Mouse (Mus musculus) liver, embryonic 12.5 days (tissue): ENCODE results near the gene Arpc4. TPM values are rescaled to one million over a fixed set of nuclear protein-coding genes. Genes with fewer than 3 reads are reported as not detected.

Experiments
- ATAC-seq: fragments of 200-750 bp; cut with Nextera tagmentation; 2 replicates; pipeline ENCODE4 v1.8.0; 2017; ENCODE audit warnings: moderate number of reproducible peaks, mild to moderate bottlenecking, moderate library complexity
- H3K27ac ChIP-seq: fragments of 300-500 bp; sonication (generic); 2 replicates; pipeline ENCODE4 v1.5.1; 2016; ENCODE audit warnings: mild to moderate bottlenecking
- H3K27me3 ChIP-seq: fragments of 300-500 bp; sonication (generic); replicated peaks from 2 replicates; pipeline ENCODE4 v1.6.1; 2016; ENCODE audit warnings: mild to moderate bottlenecking, moderate library complexity
- H3K36me3 ChIP-seq: fragments of 300-500 bp; sonication (generic); 2 replicates; pipeline ENCODE4 v1.6.1; 2016; ENCODE audit warnings: mild to moderate bottlenecking, moderate library complexity
- H3K4me1 ChIP-seq: fragments of 300-500 bp; sonication (generic); 2 replicates; pipeline ENCODE4 v1.6.1; 2016
- H3K4me2 ChIP-seq: fragments of 300-500 bp; sonication (generic); 2 replicates; pipeline ENCODE4 v1.6.1; 2016; ENCODE audit warnings: mild to moderate bottlenecking, moderate library complexity
- H3K4me3 ChIP-seq: fragments of 300-500 bp; sonication (generic); 2 replicates; pipeline ENCODE4 v1.5.1; 2016; ENCODE audit warnings: mild to moderate bottlenecking, moderate library complexity
- H3K9ac ChIP-seq: fragments of 300-500 bp; sonication (generic); 2 replicates; pipeline ENCODE4 v1.6.1; 2016; ENCODE audit warnings: mild to moderate bottlenecking, moderate library complexity
- H3K9me3 ChIP-seq: fragments of 300-500 bp; sonication (generic); replicated peaks from 2 replicates; pipeline ENCODE4 v1.6.1; 2016; ENCODE audit warnings: mild to moderate bottlenecking, moderate library complexity
- WGBS: fragments of 180-500 bp; shearing (Covaris S2); methylation state at CpG from one replicate; pipeline ENCODE4 v1.1.7; 2016; ENCODE audit not compliant: insufficient replicate concordance; 5-methylcytosine and 5-hydroxymethylcytosine counted together
- polyA plus RNA-seq: library from polyadenylated mRNA; unstranded; fragments of >200 nt; fragmentation: Nextera tagmentation; extraction: Ambion mirVana; gene quantifications from 2 replicates; pipeline ENCODE4 v1.2.1, GENCODE M21; 2016

The Arpc4 gene
- polyA plus RNA-seq, 1 experiment from 2014 or later: 294 TPM

DNA sequence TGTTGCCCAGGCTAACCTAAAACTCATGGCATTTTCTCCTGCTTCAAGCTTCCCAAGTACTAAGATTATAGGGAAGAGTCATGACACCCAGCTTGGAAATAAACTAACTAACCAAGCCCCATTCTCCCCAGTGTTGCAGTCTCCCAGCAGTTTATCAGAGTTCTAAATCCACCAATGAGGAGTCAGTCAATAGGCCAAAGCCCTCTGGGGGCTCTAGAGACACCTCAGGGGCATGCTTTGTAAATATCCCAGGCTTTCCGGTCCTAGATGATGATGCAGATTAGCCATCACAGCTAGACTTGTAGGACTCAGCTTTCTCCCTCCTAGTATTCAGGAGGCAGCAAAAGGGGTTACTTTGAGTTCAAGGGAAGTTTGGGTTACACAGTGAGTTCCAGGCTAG lies 32.1 kb downstream of the Arpc4 start:
- Histone ChIP-seq H3K4me2 (no peak overlapping the region), H3K4me3 (no peak overlapping the region), H3K36me3 (peaks cover 23% of the 10 kb centered on the region), H3K27ac (no peak overlapping the region), H3K9me3 (no peaks in the 10 kb centered on the region), H3K9ac (no peak overlapping the region), H3K4me1 (peaks cover under 1% of the 10 kb centered on the region; the same call in 1 of the 2 replicates), H3K27me3 (no peaks in the 10 kb centered on the region)
- ATAC-seq: no peak
- 58% methylated on average over 1 of the region's 1 CpGs for WGBS

DNA sequence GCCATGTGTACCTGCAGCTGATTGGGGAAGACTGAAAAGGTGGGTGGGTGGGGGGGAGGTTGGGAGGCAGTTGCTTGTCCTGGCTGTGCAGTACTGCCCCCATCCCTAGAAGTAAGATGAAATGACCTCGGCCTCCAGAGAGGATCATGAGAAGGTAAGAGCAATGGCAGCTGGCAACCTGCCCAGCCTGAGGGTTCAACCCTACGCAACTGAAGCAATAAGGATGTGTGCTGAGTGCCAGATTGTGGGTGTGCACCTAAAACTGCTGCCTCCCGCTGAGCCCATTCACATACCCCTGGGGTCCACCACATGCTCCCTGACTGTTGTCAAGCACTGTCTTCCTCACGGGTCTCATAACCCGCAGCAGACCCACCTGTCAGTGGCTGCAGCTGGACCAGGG lies 38.5 kb downstream of the Arpc4 start:
- Histone ChIP-seq H3K9ac (no peak overlapping the region), H3K27me3 (no peaks in the 10 kb centered on the region), H3K4me3 (no peak overlapping the region), H3K4me2 (no peak overlapping the region), H3K27ac (no peak overlapping the region), H3K9me3 (no peaks in the 10 kb centered on the region), H3K4me1 (peaks cover 26% of the 10 kb centered on the region), H3K36me3 (peaks cover 23% of the 10 kb centered on the region)
- 83% methylated on average over 5 of the region's 5 CpGs for WGBS
- ATAC-seq: no peak

DNA sequence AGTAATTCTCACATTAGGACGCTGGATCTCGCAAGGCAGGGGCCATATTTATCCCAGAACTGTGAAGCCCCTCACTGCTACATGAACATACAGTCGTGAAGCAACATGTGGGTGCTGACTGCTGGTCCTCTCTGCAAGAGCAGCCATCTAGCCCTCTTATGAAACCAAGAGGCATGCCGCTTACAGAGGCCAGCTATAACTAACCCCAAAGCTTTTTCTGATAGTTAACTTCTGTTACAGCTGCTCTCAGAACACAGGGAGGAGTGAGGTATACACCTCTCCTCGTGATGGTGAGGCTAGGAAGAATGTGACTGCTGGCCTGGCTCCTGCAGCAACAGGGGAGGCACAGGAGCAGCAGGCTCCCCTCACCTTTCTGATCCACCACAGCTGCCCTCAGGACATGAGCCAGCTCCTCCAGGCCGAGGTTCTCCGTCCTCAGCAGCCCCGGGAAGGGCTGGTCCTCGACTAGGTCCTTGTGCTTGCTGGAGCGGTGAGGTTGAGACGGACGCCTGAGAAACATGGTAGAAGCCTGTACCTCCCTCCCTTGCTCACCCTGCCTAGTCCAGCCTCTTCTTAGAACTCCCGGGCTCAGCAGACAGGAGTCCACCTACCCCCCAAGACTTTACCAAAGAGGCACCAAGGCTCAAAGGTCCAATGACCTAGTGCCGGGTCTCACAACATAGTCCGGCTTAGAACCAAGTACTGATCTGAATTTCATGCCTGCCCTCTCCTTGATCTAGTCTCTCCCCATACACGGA lies 40.7 kb downstream of the Arpc4 start:
- WGBS: 13% methylated on average over 16 of the region's 16 CpGs
- Histone ChIP-seq H3K9ac (peak overlapping the region; percentile 75), H3K27ac (peak overlapping the region; percentile 20; the same call in 1 of the 2 replicates), H3K27me3 (no peaks in the 10 kb centered on the region), H3K4me1 (peaks cover 26% of the 10 kb centered on the region), H3K4me2 (peak overlapping the region; percentile 86), H3K9me3 (no peaks in the 10 kb centered on the region), H3K4me3 (peak overlapping the region; percentile 64), H3K36me3 (peaks cover 23% of the 10 kb centered on the region)
- peak; percentile 71 for ATAC-seq

DNA sequence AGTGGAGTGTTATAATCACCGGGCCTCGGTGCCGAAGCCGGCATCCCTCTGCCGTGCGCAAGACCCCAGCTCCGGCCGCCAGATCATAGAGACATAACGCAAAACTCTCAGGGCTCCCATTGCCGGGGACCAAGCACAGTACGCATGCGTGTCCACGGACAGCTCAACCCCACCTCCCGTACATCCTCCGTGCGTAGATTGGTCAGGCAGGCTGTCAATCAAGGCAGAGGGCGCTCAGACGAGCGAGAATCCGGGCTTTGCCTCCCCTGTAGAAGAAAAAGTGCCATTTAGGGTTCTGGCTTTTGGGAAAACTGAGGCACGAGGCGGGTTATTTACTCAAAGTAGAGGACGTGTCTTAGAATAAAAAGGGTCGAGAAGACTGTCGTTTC lies 41.3 kb downstream of the Arpc4 start, which contains the start of gene Rpusd3:
Rpusd3 (minus strand) TSS at position 142 of the 389 bp plus-strand sequence.
- Histone ChIP-seq H3K27me3 (no peaks in the 10 kb centered on the region), H3K4me3 (peak within 1 kb of the TSS; percentile 64), H3K4me1 (peaks cover 26% of the 10 kb centered on the region), H3K27ac (peak within 1 kb of the TSS; percentile 20; the same call in 1 of the 2 replicates), H3K9ac (peak within 1 kb of the TSS; percentile 75), H3K4me2 (peak within 1 kb of the TSS; percentile 86), H3K9me3 (no peaks in the 10 kb centered on the region), H3K36me3 (peaks cover 23% of the 10 kb centered on the region)
- WGBS: under 1% methylated on average over 25 of the region's 25 CpGs
- peak; percentile 97 for ATAC-seq

DNA sequence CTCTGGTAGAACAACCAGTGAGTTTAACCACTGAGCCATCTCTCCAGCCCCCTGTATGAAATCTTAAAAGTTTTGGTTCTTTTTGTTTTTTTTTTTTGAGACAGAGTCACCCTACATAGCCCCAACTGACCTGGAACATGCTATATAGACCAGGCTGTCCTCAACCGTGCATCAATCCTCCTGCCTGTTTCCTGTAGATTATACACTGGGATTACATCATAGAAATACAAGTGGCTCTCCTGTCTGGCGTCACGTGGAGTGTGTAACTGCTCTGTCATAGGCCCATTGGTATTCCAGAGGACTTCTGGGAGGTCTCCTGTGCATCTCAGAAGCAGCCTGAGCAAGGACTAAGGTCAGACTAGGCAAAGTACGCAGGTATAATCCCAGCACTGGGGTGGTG lies 45.1 kb downstream of the Arpc4 start:
- no peaks in the 10 kb centered on the region for H3K36me3 ChIP-seq
- H3K9me3 ChIP-seq: 0 out of 2 replicates have a peak, but pooled peaks cover 5% of the 10 kb centered on the region
- 33% methylated on average over 4 of the region's 4 CpGs for WGBS
- no peak for ATAC-seq
- no peak overlapping the region for H3K4me3 ChIP-seq
- no peak overlapping the region for H3K27ac ChIP-seq
- no peak overlapping the region for H3K9ac ChIP-seq
- H3K4me1 ChIP-seq: peaks cover 21% of the 10 kb centered on the region
- H3K4me2 ChIP-seq: no peak overlapping the region
- no peaks in the 10 kb centered on the region for H3K27me3 ChIP-seq

DNA sequence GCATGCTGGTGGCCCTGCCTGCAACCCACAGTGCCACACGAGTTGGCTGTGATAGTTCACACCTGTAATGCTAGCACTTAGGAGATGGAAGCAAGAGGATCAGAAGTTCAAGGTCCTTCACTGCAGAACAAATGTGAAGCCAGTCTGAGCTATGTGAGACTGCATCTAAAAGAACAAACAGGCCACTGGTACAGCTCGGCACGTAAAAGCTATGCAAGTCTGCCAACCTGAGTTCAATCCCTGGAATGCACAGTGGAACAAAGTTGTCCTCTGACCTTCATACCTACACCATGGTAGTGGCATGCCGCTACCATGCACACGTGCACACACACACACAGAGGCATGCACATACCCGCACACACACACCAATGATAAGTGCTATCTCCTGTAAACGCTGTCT lies 46.3 kb downstream of the Arpc4 start:
- Histone ChIP-seq H3K4me3 (no peak overlapping the region), H3K4me2 (no peak overlapping the region), H3K9me3 (0 out of 2 replicates have a peak, but pooled peaks cover 5% of the 10 kb centered on the region), H3K36me3 (no peaks in the 10 kb centered on the region), H3K4me1 (peaks cover 14% of the 10 kb centered on the region), H3K9ac (no peak overlapping the region), H3K27ac (no peak overlapping the region), H3K27me3 (no peaks in the 10 kb centered on the region)
- 72% methylated on average over 7 of the region's 7 CpGs for WGBS
- no peak for ATAC-seq

DNA sequence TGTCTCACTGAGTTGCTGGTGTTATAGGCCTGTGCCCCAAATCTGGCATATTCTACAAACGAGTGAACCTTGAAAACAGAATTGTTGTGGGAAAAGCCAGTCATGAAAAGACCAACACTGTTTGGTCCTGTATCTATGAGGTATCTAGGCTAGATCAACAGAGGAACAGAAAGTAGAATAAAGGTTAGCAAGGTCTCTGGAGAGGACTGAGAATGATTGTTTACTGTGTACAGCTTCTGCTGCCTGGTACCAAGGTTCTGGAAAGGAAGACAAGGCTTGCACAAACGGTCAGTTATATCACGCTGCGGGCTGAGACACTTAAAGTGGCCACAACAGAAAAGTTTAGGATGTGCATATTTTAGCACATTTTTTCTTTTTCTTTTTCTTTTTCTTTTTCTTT lies 48.8 kb downstream of the Arpc4 start:
- WGBS: 82% methylated on average over 4 of the region's 4 CpGs
- H3K27me3 ChIP-seq: no peaks in the 10 kb centered on the region
- no peak overlapping the region for H3K27ac ChIP-seq
- H3K9me3 ChIP-seq: 0 out of 2 replicates have a peak, but pooled peaks cover 5% of the 10 kb centered on the region
- H3K4me3 ChIP-seq: no peak overlapping the region
- no peak overlapping the region for H3K4me2 ChIP-seq
- no peak overlapping the region for H3K9ac ChIP-seq
- no peaks in the 10 kb centered on the region for H3K36me3 ChIP-seq
- H3K4me1 ChIP-seq: no peaks in the 10 kb centered on the region
- ATAC-seq: no peak

DNA sequence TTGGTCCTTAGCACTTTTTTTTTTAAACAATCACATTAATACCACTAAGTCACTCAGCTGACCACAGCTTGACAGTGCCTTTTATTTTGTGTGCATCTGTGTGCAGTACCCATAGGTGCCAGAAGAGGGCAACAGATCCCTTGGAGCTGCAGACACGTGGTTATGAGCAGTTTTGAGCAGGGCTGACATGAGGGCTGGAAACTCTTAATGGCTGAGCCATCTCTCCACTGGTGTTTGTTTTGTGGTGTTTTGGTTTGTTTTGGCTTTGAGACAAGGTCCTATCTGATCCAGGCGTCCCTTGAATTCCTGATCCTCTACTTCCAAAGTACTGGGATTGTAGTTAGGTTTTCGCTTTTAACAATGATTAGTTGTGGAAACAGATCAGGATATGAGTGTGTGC lies 49.5 kb downstream of the Arpc4 start:
- 58% methylated on average over 3 of the region's 3 CpGs for WGBS
- Histone ChIP-seq H3K27ac (no peak overlapping the region), H3K36me3 (no peaks in the 10 kb centered on the region), H3K4me2 (no peak overlapping the region), H3K9ac (no peak overlapping the region), H3K4me3 (no peak overlapping the region), H3K27me3 (no peaks in the 10 kb centered on the region), H3K4me1 (no peaks in the 10 kb centered on the region), H3K9me3 (0 out of 2 replicates have a peak, but pooled peaks cover 5% of the 10 kb centered on the region)
- ATAC-seq: no peak

DNA sequence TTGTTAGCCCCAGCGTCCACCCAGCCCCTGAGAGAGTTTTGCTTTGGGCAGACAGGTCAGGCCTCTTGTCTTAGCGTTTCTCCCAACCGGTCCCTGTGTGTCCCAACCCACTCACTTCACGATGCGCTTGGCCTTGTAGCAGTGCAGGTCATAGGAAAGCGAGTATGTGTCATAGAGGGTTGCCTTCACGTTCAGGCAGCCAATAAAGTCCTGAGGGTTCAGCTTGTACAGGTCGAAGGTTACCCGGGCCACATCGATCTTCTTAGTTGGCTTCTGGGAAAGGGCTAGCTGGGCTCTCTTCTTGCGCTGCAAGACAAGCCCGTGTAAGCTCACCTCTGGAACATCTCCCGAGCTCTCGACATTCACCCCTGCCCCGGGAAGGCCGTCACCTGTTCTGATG lies 50.1 kb downstream of the Arpc4 start:
- H3K27me3 ChIP-seq: no peaks in the 10 kb centered on the region; the same call in 1 of the 2 replicates
- H3K9me3 ChIP-seq: 0 out of 2 replicates have a peak, but pooled peaks cover 5% of the 10 kb centered on the region
- WGBS: 79% methylated on average over 16 of the region's 16 CpGs
- H3K4me2 ChIP-seq: no peak overlapping the region
- no peak overlapping the region for H3K27ac ChIP-seq
- no peaks in the 10 kb centered on the region for H3K4me1 ChIP-seq
- H3K4me3 ChIP-seq: no peak overlapping the region
- no peaks in the 10 kb centered on the region for H3K36me3 ChIP-seq
- ATAC-seq: 0 out of 2 replicates have a peak, but pooled peaks have one; percentile 20
- H3K9ac ChIP-seq: no peak overlapping the region

DNA sequence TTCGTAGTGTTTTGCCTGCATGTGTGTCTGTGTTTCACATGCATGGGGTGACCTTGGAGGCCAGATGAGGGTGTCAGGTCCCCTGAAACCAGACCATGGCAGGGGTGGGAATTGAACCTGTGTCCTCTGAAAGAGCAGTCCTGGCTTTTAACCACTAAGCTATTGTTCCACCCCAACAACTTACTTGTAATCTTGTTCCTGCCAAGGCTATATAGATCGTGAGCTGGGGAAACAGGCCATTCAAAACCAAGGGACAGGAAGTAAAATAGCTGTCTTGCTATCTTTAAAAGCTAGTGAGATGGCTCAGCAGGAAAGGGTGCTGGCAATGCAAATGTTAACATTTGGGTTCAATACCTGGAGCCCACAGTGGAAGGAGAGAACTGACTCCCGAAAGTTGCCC lies 52.0 kb downstream of the Arpc4 start:
- H3K4me2 ChIP-seq: no peak overlapping the region

DNA sequence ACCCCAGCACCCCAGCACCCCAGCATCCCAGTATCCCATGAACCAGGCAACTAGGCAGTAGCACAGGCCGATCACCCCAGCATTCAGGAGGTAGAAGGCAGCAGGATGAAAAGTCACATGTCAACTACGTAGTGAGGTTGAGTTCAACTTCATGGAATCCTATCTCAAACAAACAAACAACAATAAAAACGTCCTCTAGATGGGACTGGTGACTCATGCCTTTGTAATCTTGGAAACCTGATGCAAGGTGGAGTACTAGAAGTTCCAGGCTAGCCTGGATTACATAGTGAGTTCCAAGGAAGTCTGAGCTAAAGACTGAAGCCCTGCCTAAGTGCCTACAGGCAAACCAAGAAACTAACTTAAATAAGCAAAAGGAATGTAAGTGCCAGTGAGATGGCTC lies 52.9 kb downstream of the Arpc4 start:
- H3K36me3 ChIP-seq: no peaks in the 10 kb centered on the region
- ATAC-seq: no peak
- no peak overlapping the region for H3K9ac ChIP-seq
- no peak overlapping the region for H3K4me3 ChIP-seq
- H3K4me2 ChIP-seq: no peak overlapping the region
- H3K27ac ChIP-seq: no peak overlapping the region
- 49% methylated on average over 3 of the region's 3 CpGs for WGBS
- peaks cover 5% of the 10 kb centered on the region; the same call in 1 of the 2 replicates for H3K27me3 ChIP-seq
- H3K4me1 ChIP-seq: no peaks in the 10 kb centered on the region
- H3K9me3 ChIP-seq: 0 out of 2 replicates have a peak, but pooled peaks cover 5% of the 10 kb centered on the region

More for the DNA sequence above, 52.0 kb downstream of the Arpc4 start:
- no peak overlapping the region for H3K4me3 ChIP-seq
- H3K27me3 ChIP-seq: no peaks in the 10 kb centered on the region; the same call in 1 of the 2 replicates
- H3K36me3 ChIP-seq: no peaks in the 10 kb centered on the region
- H3K9me3 ChIP-seq: 0 out of 2 replicates have a peak, but pooled peaks cover 5% of the 10 kb centered on the region
- ATAC-seq: no peak
- H3K9ac ChIP-seq: no peak overlapping the region
- H3K4me1 ChIP-seq: no peaks in the 10 kb centered on the region
- 50% methylated on average over 3 of the region's 3 CpGs for WGBS
- no peak overlapping the region for H3K27ac ChIP-seq

DNA sequence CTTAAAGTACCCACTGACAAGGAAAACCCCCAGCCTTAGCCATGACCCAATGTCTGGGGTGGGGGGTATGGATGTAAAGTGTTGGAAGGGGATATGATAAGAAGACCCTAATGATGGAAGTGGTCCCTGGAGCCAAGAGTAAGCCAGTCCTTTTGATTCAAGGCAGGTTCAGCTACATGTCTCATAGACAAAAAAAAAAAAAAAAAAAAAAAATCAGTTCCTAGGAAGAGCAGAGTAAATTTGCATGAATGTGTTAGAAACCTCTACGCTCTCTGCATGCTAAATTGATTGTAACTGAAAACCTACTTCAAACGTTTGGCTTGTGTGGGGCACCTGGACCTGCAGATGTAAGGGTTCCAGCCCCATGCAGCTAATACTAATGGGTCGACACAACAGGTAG lies 53.9 kb downstream of the Arpc4 start:
- no peak for ATAC-seq
- no peak overlapping the region for H3K27ac ChIP-seq
- no peaks in the 10 kb centered on the region for H3K4me1 ChIP-seq
- no peak overlapping the region for H3K9ac ChIP-seq
- H3K27me3 ChIP-seq: peaks cover 5% of the 10 kb centered on the region; the same call in 1 of the 2 replicates
- H3K4me2 ChIP-seq: no peak overlapping the region
- H3K9me3 ChIP-seq: 0 out of 2 replicates have a peak, but pooled peaks cover 5% of the 10 kb centered on the region
- no peaks in the 10 kb centered on the region for H3K36me3 ChIP-seq
- 44% methylated on average over 3 of the region's 3 CpGs for WGBS
- no peak overlapping the region for H3K4me3 ChIP-seq
